Mouse (Mus musculus): ENCODE results near the gene Nrp2. TPM values are rescaled to one million over a fixed set of nuclear protein-coding genes. Genes with fewer than 3 reads are reported as not detected.

Gene Nrp2
- total RNA-seq, 2 experiments from 2014 or later: 37.1 to 39.5 TPM

DNA sequence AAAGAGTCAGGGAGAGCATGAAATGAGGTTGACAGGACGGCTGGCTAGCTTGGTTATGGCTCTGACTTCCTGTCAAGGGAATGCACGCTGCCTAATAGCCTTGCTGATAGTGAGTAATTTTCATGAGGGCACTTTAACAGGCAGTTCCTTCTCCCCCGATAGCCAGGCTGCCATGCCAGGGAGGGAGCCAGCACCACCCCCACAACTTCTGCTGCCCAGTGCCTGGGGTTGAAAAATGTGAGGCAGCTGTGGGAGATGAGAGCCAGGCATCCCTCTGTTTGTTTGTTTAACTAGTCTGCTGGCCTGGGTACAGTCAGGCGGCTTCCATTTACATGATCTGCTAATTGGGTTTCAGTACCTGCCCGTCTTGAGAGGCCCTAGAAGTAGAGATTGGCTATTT is 157.7 kb downstream of the Nrp2 start:
- intact Hi-C loops (cut with DNase I): no loop called here
- DNase-seq (ENCODE audit: extremely low spot score in 1 of 2, low spot score in 2 of 2): peak; percentile 9 to 23
